ENCODE assay signal across 8 mouse cellular contexts in the genomic region with DNA sequence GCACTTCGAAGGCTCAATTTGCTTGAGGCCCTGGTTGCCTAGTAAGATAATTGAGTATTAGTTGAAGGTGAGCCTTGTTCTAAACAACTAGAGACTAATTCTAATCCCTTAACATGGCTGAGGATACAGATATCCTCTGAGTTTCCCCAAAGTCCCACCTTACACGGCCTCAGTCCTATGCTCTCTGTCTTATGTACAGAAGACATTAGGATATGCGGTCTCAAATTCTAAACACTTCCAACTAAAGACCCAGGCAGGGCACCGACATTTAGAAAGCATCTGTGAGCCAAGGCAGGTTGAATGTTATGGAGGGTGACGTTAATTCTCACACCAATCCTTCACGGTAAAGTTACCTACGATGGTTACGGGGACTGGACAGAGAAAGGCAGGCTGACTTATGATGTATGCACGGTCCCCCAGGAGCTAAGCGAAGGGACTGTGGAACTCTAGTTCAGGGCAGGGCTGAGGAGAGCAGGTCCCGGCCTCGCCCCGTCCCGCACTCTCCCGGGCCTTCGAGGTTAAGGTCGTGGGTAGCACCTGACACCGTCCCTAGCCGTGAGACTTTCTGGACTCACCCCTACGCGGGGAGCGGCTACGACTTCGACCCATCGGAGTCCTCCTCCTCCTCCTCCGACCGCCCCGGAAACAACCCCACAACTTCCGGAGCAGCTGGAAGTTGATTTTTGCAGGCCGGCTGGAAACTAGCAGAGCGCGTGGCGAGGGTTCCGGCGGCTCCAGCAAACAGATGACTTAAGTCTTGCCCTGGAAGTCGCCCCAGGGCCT. TPM values are rescaled to one million over a fixed set of nuclear protein-coding genes. Genes with fewer than 3 reads are reported as not detected.
DNase-seq lines count a peak whose midpoint lies in the region; ATAC-seq lines count a peak whose summit lies in the region.

TSS of gene Snrnp27 (minus strand) at position 651 of the 783 bp plus-strand sequence.

- intact Hi-C loops in gastrocnemius, postnatal 14 days (cut with DNase I; ENCODE audit: low total_unique reads): no loop called here
- intact Hi-C loops in left cerebral cortex, postnatal 10 days (cut with DNase I): loop anchor here (5.0 kb wide), 1 partner anchor 257 kb away; the partner anchor contains the start of gene Gm44790

- ATAC-seq in inflammation-experienced regulatory T-cells, adult 6 months: peak; percentile 95
- peak; percentile 99 for ATAC-seq in megakaryocyte-erythroid progenitor cell, adult 5-6 weeks (replicated peaks; ENCODE audit: low FRiP score, low TSS enrichment, poor library complexity, severe bottlenecking)

- DNase-seq in adrenal gland, adult (ENCODE audit: inconsistent age in 2 of 2, low spot score in 1 of 2): peak; percentile 93 to 98
- peak; percentile 94 for DNase-seq in embryo, embryonic 10.5 days (ENCODE audit: low spot score)
- DNase-seq in gastrocnemius, postnatal 14 days: peak; percentile 89
- DNase-seq in left cerebral cortex, postnatal 10 days (ENCODE audit: extremely low spot score in 1 of 2, low spot score in 2 of 2): peak; percentile 84 to 93
- peak; percentile 89 for DNase-seq in right cerebral cortex, postnatal 25 days
- peak; percentile 88 to 91 for DNase-seq in urinary bladder, postnatal 4 days (ENCODE audit: low spot score in 2 of 2)

RNA-seq across cellular contexts. Expression of gene Snrnp27, which starts in this region (rescaled TPM):
- 10 to 100 TPM; 67.5 to 78.2 TPM for total RNA-seq in gastrocnemius, postnatal 14 days (2021)
- polyA plus RNA-seq in inflammation-experienced regulatory T-cells, adult 6 months (2017; shearing (Covaris generic)): 100 to 1,000 TPM; 110 to 152 (median 125) TPM
- 10 to 100 TPM; 51.8 to 53.7 TPM for total RNA-seq in left cerebral cortex, postnatal 10 days (2021)
- 75.7 and 89.2 TPM in 2 replicates for total RNA-seq in megakaryocyte-erythroid progenitor cell, adult 5-6 weeks (2014; fragmentation: Nextera tagmentation)
- total RNA-seq in megakaryocyte-erythroid progenitor cell, adult 5-6 weeks (2017): 127 and 139 TPM in 2 replicates

Comparison
In these comparisons a context has a peak if more than half of its experiments do, and no peak if none do; other contexts are left out.
1. Peak in every context shown above with its lines: DNase-seq and ATAC-seq.